Mouse (Mus musculus) macrophage (primary cell): ENCODE data around the gene Tmem231. TPM values are rescaled to one million over a fixed set of nuclear protein-coding genes. Genes with fewer than 3 reads are reported as not detected.

Experiments
- H3K27ac ChIP-seq: fragments of 350-480 bp; formaldehyde crosslinking; 2 replicates; pipeline ENCODE4 v1.9.0; 2021
- H3K36me3 ChIP-seq: fragments of 350-480 bp; formaldehyde crosslinking; 2 replicates; pipeline ENCODE4 v1.9.0; 2021; ENCODE audit errors: inconsistent target
- H3K4me3 ChIP-seq: fragments of 350-480 bp; formaldehyde crosslinking; 2 replicates; pipeline ENCODE4 v1.9.0; 2021; ENCODE audit errors: inconsistent target
- H3K79me2 ChIP-seq: fragments of 350-480 bp; formaldehyde crosslinking; 2 replicates; pipeline ENCODE4 v1.9.0; 2021; ENCODE audit errors: inconsistent target
- WGBS: methylation state at CpG from one replicate; pipeline ENCODE4 v1.1.7; 2026; ENCODE audit warnings: inconsistent platforms; ENCODE audit not compliant: missing documents; 5-methylcytosine and 5-hydroxymethylcytosine counted together
- polyA plus RNA-seq: library from polyadenylated mRNA; stranded (reverse); fragments of 250-400 nt; gene quantifications from 3 replicates; pipeline ENCODE4 v1.2.4, GENCODE M21; 2018; ENCODE audit warnings: inconsistent platforms

Gene Tmem231
- polyA plus RNA-seq, 1 experiment from 2014 or later, result 0.72 TPM

DNA sequence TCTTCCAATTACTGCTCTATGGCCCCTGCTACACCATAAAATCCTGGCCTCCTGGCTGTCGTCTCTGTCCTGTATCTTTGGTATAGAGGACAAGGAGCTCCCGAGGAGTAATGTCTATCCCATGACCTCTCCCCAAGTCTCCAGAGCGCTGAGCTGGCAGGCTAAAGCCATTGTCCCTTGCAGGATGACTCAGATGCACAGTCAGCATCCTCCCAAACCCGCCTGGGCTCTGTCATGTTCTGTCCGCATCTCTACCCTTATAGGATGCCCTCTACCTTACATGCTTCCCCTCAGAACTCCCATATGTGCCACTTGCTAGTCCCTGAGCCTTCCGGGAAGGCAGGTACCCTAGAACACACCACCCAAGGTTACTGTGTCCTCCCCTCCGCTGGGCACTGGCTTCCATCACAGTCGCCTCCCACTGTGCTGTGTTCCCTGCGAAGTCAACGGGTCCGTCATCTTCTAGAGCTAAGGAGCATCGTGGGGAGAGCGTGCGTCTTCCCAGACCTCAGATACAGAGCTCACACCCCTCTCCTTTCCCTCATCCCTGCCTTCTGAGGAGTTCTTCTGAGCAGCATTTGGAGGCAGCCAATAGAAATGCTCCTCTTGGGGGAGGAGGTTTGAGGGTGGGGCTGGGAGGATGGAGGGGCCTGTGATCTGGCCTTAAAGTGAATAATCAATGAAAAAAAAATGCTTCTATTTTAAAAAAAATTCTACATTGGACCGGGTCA lies 27.1 kb upstream of the Tmem231 start:
- Histone ChIP-seq H3K79me2 (no peaks in the 10 kb centered on the region), H3K27ac (no peak overlapping the region), H3K36me3 (0 out of 2 replicates have a peak, but pooled peaks cover 9% of the 10 kb centered on the region), H3K4me3 (no peak overlapping the region)
- 89% methylated on average over 15 of the region's 15 CpGs for WGBS

DNA sequence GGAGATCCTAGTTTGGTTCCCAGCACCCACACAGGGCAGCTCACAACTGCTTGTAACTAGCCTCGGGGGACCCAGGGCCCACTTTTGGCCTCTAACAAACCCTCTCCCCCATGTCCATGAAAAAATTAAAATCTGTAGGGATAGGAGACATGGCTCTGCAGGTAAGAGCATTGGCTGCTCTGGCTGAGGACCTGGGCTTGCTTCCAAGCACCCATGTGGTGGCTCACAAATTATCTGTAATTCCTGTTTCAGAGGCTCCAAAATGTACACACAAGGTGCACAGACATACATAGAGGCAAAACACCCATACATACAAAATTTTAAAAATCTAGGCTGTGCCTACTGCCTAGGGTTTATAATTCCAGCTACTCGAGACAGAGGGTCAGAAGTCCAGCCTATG lies 23.6 kb upstream of the Tmem231 start:
- H3K79me2 ChIP-seq, result no peaks in the 10 kb centered on the region
- H3K36me3 ChIP-seq, result peaks cover 33% of the 10 kb centered on the region; the same call in 1 of the 2 replicates
- H3K4me3 ChIP-seq, result no peak overlapping the region
- WGBS, result 96% methylated on average over 2 of the region's 2 CpGs
- no peak overlapping the region for H3K27ac ChIP-seq

- 52% methylated on average over 4 of the region's 5 CpGs for WGBS
- H3K27ac ChIP-seq, result no peak overlapping the region
- H3K4me3 ChIP-seq, result no peak overlapping the region
- peaks cover 33% of the 10 kb centered on the region; the same call in 1 of the 2 replicates for H3K36me3 ChIP-seq
- peaks cover 6% of the 10 kb centered on the region; the same call in 1 of the 2 replicates for H3K79me2 ChIP-seq
Observed at GRCm38 (mm10) chr8:111955879-111956278, 22.2 kb upstream of the Tmem231 start.

- no peak overlapping the region for H3K4me3 ChIP-seq
- peaks cover 9% of the 10 kb centered on the region; the same call in 1 of the 2 replicates for H3K79me2 ChIP-seq
- H3K27ac ChIP-seq, result no peak overlapping the region
- WGBS, result 97% methylated on average over 4 of the region's 4 CpGs
- peaks cover 33% of the 10 kb centered on the region; the same call in 1 of the 2 replicates for H3K36me3 ChIP-seq
Observed at GRCm38 (mm10) chr8:111954844-111955594, 21.3 kb upstream of the Tmem231 start.

DNA sequence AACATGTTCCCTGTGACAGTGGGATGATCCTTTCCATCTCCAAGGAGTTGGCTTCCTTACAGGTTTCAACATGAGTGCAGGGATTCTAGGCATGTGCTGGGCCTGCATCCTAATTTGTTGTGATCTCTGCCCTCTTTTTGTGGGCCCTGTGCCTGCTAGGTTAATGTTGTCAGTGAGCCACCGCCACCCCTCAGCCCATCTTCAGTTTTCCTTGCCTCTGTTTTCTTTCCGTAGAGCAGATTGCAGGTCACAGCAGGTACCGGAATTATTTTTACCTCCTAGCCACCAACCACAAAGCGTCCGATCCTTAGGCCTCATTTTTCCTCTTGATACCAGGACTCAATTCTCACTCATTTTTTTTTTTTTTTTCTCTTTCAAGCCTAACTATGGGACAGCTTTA lies 18.3 kb upstream of the Tmem231 start:
- WGBS, result 98% methylated on average over 5 of the region's 5 CpGs
- no peak overlapping the region for H3K27ac ChIP-seq
- peaks cover 16% of the 10 kb centered on the region; the same call in 1 of the 2 replicates for H3K79me2 ChIP-seq
- H3K36me3 ChIP-seq, result peaks cover 39% of the 10 kb centered on the region; the same call in 1 of the 2 replicates
- no peak overlapping the region for H3K4me3 ChIP-seq

GRCm38 (mm10) chr8:111951317-111951716 lies 17.6 kb upstream of the Tmem231 start:
- H3K36me3 ChIP-seq, result peaks cover 33% of the 10 kb centered on the region; the same call in 1 of the 2 replicates

DNA sequence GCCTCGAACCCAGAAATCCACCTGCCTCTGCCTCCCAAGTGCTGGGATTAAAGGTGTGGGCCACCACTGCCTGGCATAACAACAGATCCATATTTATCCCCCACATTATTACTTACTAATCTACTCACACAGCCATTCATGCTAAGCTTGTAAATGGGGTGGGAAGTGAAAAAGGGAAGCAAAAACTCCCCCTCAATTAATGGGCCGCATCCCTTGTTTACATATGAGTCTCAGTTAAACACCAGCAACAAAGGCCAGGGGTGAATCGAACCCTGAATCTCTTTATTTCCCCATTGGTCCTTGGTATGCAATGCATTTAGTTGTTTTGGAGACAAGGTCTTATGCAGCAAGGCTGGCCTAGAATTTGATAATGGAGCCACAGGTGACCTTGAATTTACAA lies 17.2 kb upstream of the Tmem231 start:
- peaks cover 34% of the 10 kb centered on the region; the same call in 1 of the 2 replicates for H3K36me3 ChIP-seq
- peaks cover 16% of the 10 kb centered on the region; the same call in 1 of the 2 replicates for H3K79me2 ChIP-seq
- H3K4me3 ChIP-seq, result no peak overlapping the region
- H3K27ac ChIP-seq, result no peak overlapping the region
- WGBS, result 68% methylated on average over 3 of the region's 3 CpGs

More at GRCm38 (mm10) chr8:111951317-111951716, 17.6 kb upstream of the Tmem231 start:
- no peak overlapping the region for H3K27ac ChIP-seq
- WGBS, result 92% methylated on average over 7 of the region's 7 CpGs
- H3K79me2 ChIP-seq, result peaks cover 16% of the 10 kb centered on the region; the same call in 1 of the 2 replicates
- no peak overlapping the region for H3K4me3 ChIP-seq

- H3K36me3 ChIP-seq, result peaks cover 23% of the 10 kb centered on the region; the same call in 1 of the 2 replicates
- no peak overlapping the region for H3K27ac ChIP-seq
- WGBS, result 95% methylated on average over 8 of the region's 8 CpGs
- H3K79me2 ChIP-seq, result peaks cover 16% of the 10 kb centered on the region; the same call in 1 of the 2 replicates
- H3K4me3 ChIP-seq, result no peak overlapping the region
Observed at GRCm38 (mm10) chr8:111947954-111948353, 14.3 kb upstream of the Tmem231 start.

- Histone ChIP-seq H3K4me3 (no peak overlapping the region), H3K79me2 (peaks cover 17% of the 10 kb centered on the region; the same call in 1 of the 2 replicates), H3K27ac (no peak overlapping the region), H3K36me3 (peaks cover 19% of the 10 kb centered on the region; the same call in 1 of the 2 replicates)
- WGBS, result 54% methylated on average over 2 of the region's 2 CpGs
Observed at GRCm38 (mm10) chr8:111947144-111947543, 13.5 kb upstream of the Tmem231 start.

GRCm38 (mm10) chr8:111943544-111943943 lies 9.9 kb upstream of the Tmem231 start:
- H3K79me2 ChIP-seq, result peaks cover 14% of the 10 kb centered on the region; the same call in 1 of the 2 replicates
- H3K4me3 ChIP-seq, result no peak overlapping the region
- H3K27ac ChIP-seq, result no peak overlapping the region
- 90% methylated on average over 2 of the region's 2 CpGs for WGBS
- H3K36me3 ChIP-seq, result peaks cover 19% of the 10 kb centered on the region; the same call in 1 of the 2 replicates

DNA sequence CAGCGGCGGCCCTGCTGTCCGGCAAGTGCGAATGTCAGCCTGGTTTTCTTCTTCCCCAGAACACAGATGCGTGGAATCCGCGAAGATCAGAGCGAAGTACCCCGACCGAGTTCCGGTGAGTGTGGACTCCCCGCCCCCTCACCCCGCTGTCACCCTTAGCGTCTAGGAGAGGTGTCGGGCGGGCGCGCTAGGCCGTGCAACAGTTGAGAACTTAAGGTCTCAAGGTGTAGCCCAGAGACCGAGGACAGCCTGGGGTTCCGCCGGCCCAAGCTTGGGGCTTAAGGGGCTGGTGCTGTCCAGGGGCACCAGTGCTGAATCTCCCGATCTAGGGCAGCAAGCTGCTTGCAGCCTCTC lies 7.4 kb upstream of the Tmem231 start:
- no peak overlapping the region for H3K27ac ChIP-seq
- H3K36me3 ChIP-seq, result peaks cover 9% of the 10 kb centered on the region; the same call in 1 of the 2 replicates
- peak overlapping the region; percentile 68 for H3K4me3 ChIP-seq
- peaks cover 14% of the 10 kb centered on the region; the same call in 1 of the 2 replicates for H3K79me2 ChIP-seq
- WGBS, result 2% methylated on average over 23 of the region's 23 CpGs

DNA sequence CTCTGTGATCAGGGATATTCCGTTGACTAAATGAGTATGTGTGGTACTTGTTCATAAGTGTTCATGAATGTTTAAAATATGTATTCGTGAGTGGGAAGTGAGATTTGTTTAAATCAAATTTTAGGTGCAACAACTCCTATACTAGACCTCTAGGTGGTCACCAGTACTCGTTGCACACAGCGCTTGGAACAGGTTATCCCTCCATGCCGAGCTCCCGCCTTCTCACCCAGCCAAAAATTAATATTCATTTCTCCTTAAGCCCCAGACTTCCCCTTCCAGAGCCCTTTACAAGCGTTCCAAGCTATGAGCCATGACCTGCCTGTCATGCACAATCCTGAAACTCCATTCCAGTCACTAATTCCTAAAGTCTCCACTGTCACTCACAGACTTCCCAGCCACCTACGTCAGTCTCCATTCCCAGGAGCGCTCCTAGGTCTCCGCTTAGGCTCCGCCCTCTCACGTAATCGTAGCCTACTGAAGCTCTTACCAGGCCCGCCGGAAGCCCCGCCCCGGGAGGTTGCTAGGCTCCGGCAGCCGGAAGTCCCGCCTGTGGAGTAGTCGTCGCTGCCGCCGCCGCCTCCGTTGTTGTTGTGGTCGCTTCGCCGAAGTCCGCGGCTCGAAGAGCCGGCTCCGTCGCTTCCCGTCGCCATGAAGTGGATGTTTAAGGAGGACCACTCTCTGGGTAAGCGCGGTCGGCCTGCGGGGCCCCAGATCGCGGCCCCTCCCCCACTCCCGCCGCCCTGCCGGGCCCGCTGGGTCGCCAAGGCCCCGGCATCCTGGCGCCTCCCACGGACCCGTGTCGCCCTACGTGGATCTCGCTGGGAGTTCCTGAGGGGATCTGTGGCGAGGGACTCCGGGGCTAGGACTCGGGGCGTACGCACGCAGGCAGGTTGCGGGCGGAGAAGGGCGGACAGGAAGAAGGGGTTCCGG lies 6.8 kb upstream of the Tmem231 start, which contains the start of gene Gabarapl2:
Gene Gabarapl2, plus strand, starts transcription at position 533 of the 930 bp plus-strand sequence.
- Histone ChIP-seq H3K4me3 (peak within 1 kb of the TSS; percentile 68), H3K79me2 (peaks cover 14% of the 10 kb centered on the region; the same call in 1 of the 2 replicates), H3K27ac (peak within 1 kb of the TSS; percentile 54), H3K36me3 (peaks cover 6% of the 10 kb centered on the region; the same call in 1 of the 2 replicates)
- WGBS, result 1% methylated on average over 65 of the region's 65 CpGs

DNA sequence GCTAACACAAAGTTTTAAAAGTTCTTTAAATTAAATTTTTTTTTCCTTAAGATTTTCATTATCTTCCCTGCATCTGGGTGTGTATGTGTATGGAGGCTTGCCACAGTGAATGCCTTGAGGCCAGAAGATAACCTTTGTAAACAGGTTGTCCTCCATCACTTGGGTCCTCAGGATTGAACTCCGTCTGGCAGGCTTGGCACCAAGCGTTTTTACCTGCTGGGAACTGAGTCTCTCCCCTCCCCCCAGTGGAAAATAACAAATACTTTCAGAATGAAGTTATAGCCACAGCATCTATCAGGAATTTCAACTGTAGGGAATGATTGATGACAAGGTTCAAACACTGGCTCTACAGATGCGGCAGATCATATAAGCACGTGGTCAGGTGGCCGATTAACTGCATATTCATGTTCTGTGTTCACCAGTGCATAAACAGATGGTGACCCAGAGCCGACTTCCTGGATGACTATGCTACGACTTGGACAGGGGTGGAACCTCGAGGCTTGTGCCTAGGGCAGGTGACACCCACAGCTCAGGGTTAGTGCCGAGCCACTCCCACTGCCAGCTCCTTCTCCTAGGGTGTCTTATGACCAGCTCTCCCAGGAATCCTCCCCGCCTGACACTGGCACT lies 5.9 kb upstream of the Tmem231 start:
- peak overlapping the region; percentile 54 for H3K27ac ChIP-seq
- WGBS, result 16% methylated on average over 10 of the region's 10 CpGs
- H3K79me2 ChIP-seq, result peaks cover 14% of the 10 kb centered on the region; the same call in 1 of the 2 replicates
- H3K36me3 ChIP-seq, result peaks cover 6% of the 10 kb centered on the region; the same call in 1 of the 2 replicates
- H3K4me3 ChIP-seq, result peak overlapping the region; percentile 68
